Mouse (Mus musculus) lung, postnatal 0 days (tissue): ENCODE results near the gene Tarsl2.
A peak's percentile ranks its signal among the peaks of the same experiment; 100 is the strongest.

Source experiments
- CTCF ChIP-seq: IDR thresholded peaks from 2 replicates; pipeline ENCODE4 v1.5.1; 2016; ENCODE audit warnings: antibody characterized with exemption, mild to moderate bottlenecking
- EP300 ChIP-seq: IDR thresholded peaks from 2 replicates; pipeline ENCODE4 v1.6.1; 2016; ENCODE audit warnings: antibody characterized with exemption, mild to moderate bottlenecking, control low read depth

DNA sequence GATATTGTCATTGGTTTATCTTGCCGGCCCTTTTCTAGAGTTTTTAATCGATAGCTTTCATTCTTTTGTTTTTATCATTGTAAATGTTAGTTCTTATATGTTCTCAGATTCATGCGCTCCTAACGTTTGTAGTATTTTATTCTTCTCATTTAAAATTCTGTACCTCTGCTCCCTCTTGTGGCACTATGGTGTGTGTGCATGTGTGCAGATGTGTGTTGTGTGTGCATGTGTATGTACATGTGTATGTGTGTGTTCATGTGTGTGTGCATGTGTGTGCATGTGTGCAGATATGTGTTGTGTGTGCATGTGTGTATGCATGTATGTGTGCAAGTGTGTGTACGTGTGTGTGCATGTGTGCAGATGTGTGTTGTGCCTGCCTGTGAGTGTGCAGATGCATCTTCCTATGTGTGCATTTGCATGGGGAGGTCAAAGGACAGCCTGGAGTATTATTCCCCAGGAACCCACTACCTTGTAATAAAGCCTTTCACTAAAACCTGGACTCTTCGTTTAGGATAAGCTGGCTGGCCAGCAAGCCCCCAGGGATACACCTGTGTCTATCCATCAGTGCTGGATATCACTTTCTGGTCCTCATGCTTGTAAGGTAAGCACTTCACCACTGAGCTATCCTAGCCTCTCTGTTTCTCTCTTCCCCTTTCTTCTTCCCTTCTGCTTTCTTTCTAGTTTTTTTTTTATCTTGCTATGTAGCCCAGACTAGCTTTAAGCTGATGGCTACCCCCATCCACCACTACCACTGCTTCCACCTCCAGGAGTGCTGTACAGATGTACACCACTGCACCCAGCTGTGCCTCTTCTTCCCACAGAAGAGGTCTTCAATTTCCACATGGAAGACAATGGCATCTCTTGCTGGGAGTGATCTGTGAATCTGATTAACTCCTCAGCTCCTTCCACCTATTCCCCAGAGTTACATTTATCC, 2.1 kb upstream of the Tarsl2 start:
- TF ChIP-seq CTCF, result peak; percentile 73
- no peak for TF ChIP-seq EP300
